Mouse (Mus musculus): ENCODE results near the gene Fuom.

- TF ChIP-seq POLR2A (IDR thresholded peaks at IDR 0.05; ENCODE audit: insufficient read length, low read depth) = no peak
- no peak for TF ChIP-seq SRF (IDR thresholded peaks at IDR 0.05; ENCODE audit: control insufficient read depth, insufficient read length, low read depth)
These were observed 34.8 kb downstream of the Fuom start for GRCm38 (mm10) chr7:140067397-140067796.
